Mouse (Mus musculus): Measurements from ENCODE around the gene Car3. TPM values are rescaled to one million over a fixed set of nuclear protein-coding genes. Genes with fewer than 3 reads are reported as not detected.
"Not testable (repeated sequence)": the region's sequence is repeated elsewhere in the genome, so short reads cannot be mapped to it uniquely, and the experiment has no call there.

Car3 gene
- 5,717 and 6,809 TPM in 2 replicates for polyA plus RNA-seq (2012; ENCODE audit: insufficient read depth, insufficient read length, missing spikeins)

- H3K4me3 ChIP-seq (ENCODE audit: insufficient read depth, low read depth, low read length): peak within 1 kb of the TSS; percentile 69
- H3K4me1 ChIP-seq (ENCODE audit: control insufficient read depth, insufficient read depth, insufficient read length, low read length): peaks cover under 1% of the 10 kb centered on the region
- H3K27ac ChIP-seq (replicated peaks; ENCODE audit: low read depth, low read length): peak within 1 kb of the TSS; percentile 80
Observed at GRCm38 (mm10) chr3:14863022-14863711, at the start of gene Car3. Car3 (plus strand) TSS chr3:14863512.

GRCm38 (mm10) chr3:14815396-14815795 lies 47.9 kb upstream of the Car3 start:
- not testable (repeated sequence) for H3K27ac ChIP-seq (replicated peaks; ENCODE audit: low read depth, low read length); H3K4me1 ChIP-seq (ENCODE audit: control insufficient read depth, insufficient read depth, insufficient read length, low read length); H3K4me3 ChIP-seq (ENCODE audit: insufficient read depth, low read depth, low read length)

GRCm38 (mm10) chr3:14819844-14820504 lies 43.3 kb upstream of the Car3 start:
- no peaks in the 10 kb centered on the region for H3K4me1 ChIP-seq (ENCODE audit: control insufficient read depth, insufficient read depth, insufficient read length, low read length)
- H3K4me3 ChIP-seq (ENCODE audit: insufficient read depth, low read depth, low read length): no peak overlapping the region
- H3K27ac ChIP-seq (replicated peaks; ENCODE audit: low read depth, low read length): no peak overlapping the region

GRCm38 (mm10) chr3:14828896-14829295 lies 34.4 kb upstream of the Car3 start:
- H3K4me3 ChIP-seq (ENCODE audit: insufficient read depth, low read depth, low read length): no peak overlapping the region
- H3K4me1 ChIP-seq (ENCODE audit: control insufficient read depth, insufficient read depth, insufficient read length, low read length): no peaks in the 10 kb centered on the region
- no peak overlapping the region for H3K27ac ChIP-seq (replicated peaks; ENCODE audit: low read depth, low read length)

GRCm38 (mm10) chr3:14831219-14831835 lies 32.0 kb upstream of the Car3 start:
- Histone ChIP-seq H3K27ac (replicated peaks; ENCODE audit: low read depth, low read length) (no peak overlapping the region), H3K4me1 (ENCODE audit: control insufficient read depth, insufficient read depth, insufficient read length, low read length) (no peaks in the 10 kb centered on the region), H3K4me3 (ENCODE audit: insufficient read depth, low read depth, low read length) (no peak overlapping the region)

- Histone ChIP-seq H3K4me3 (ENCODE audit: insufficient read depth, low read depth, low read length) (no peak overlapping the region), H3K4me1 (ENCODE audit: control insufficient read depth, insufficient read depth, insufficient read length, low read length) (no peaks in the 10 kb centered on the region), H3K27ac (replicated peaks; ENCODE audit: low read depth, low read length) (no peak overlapping the region)
Observed at GRCm38 (mm10) chr3:14832766-14833165, 30.5 kb upstream of the Car3 start.

GRCm38 (mm10) chr3:14838936-14839335 lies 24.4 kb upstream of the Car3 start:
- Histone ChIP-seq H3K4me3 (ENCODE audit: insufficient read depth, low read depth, low read length) (no peak overlapping the region), H3K4me1 (ENCODE audit: control insufficient read depth, insufficient read depth, insufficient read length, low read length) (no peaks in the 10 kb centered on the region), H3K27ac (replicated peaks; ENCODE audit: low read depth, low read length) (no peak overlapping the region)

GRCm38 (mm10) chr3:14839466-14840118 lies 23.7 kb upstream of the Car3 start:
- H3K27ac ChIP-seq (replicated peaks; ENCODE audit: low read depth, low read length): no peak overlapping the region; the same call in 1 of the 2 replicates
- H3K4me1 ChIP-seq (ENCODE audit: control insufficient read depth, insufficient read depth, insufficient read length, low read length): no peaks in the 10 kb centered on the region
- H3K4me3 ChIP-seq (ENCODE audit: insufficient read depth, low read depth, low read length): no peak overlapping the region

- Histone ChIP-seq H3K27ac (replicated peaks; ENCODE audit: low read depth, low read length) (no peak overlapping the region), H3K4me1 (ENCODE audit: control insufficient read depth, insufficient read depth, insufficient read length, low read length) (no peaks in the 10 kb centered on the region), H3K4me3 (ENCODE audit: insufficient read depth, low read depth, low read length) (no peak overlapping the region)
Observed at GRCm38 (mm10) chr3:14848587-14849254, 14.6 kb upstream of the Car3 start.

GRCm38 (mm10) chr3:14853966-14854365 lies 9.3 kb upstream of the Car3 start:
- H3K4me1 ChIP-seq (ENCODE audit: control insufficient read depth, insufficient read depth, insufficient read length, low read length): no peaks in the 10 kb centered on the region
- H3K27ac ChIP-seq (replicated peaks; ENCODE audit: low read depth, low read length): no peak overlapping the region
- H3K4me3 ChIP-seq (ENCODE audit: insufficient read depth, low read depth, low read length): no peak overlapping the region

- Histone ChIP-seq H3K4me1 (ENCODE audit: control insufficient read depth, insufficient read depth, insufficient read length, low read length) (no peaks in the 10 kb centered on the region), H3K4me3 (ENCODE audit: insufficient read depth, low read depth, low read length) (no peak overlapping the region), H3K27ac (replicated peaks; ENCODE audit: low read depth, low read length) (no peak overlapping the region)
Observed at GRCm38 (mm10) chr3:14854446-14854845, 8.9 kb upstream of the Car3 start.

- H3K4me1 ChIP-seq (ENCODE audit: control insufficient read depth, insufficient read depth, insufficient read length, low read length): no peaks in the 10 kb centered on the region; the same call in 1 of the 2 replicates
- peak overlapping the region; percentile 52; the same call in 1 of the 2 replicates for H3K27ac ChIP-seq (replicated peaks; ENCODE audit: low read depth, low read length)
- no peak overlapping the region for H3K4me3 ChIP-seq (ENCODE audit: insufficient read depth, low read depth, low read length)
Observed at GRCm38 (mm10) chr3:14857874-14858273, 5.4 kb upstream of the Car3 start.

GRCm38 (mm10) chr3:14860291-14860690 lies 3.0 kb upstream of the Car3 start:
- Histone ChIP-seq H3K4me3 (ENCODE audit: insufficient read depth, low read depth, low read length) (no peak overlapping the region), H3K4me1 (ENCODE audit: control insufficient read depth, insufficient read depth, insufficient read length, low read length) (no peaks in the 10 kb centered on the region; the same call in 1 of the 2 replicates), H3K27ac (replicated peaks; ENCODE audit: low read depth, low read length) (no peak overlapping the region)

GRCm38 (mm10) chr3:14861165-14861564 lies 2.1 kb upstream of the Car3 start:
- H3K4me3 ChIP-seq (ENCODE audit: insufficient read depth, low read depth, low read length): no peak overlapping the region
- no peak overlapping the region for H3K27ac ChIP-seq (replicated peaks; ENCODE audit: low read depth, low read length)
- no peaks in the 10 kb centered on the region; the same call in 1 of the 2 replicates for H3K4me1 ChIP-seq (ENCODE audit: control insufficient read depth, insufficient read depth, insufficient read length, low read length)
